Mouse (Mus musculus) hindbrain, embryonic 14.5 days (tissue): ENCODE measurements at regions not wholly inside any gene's neighbourhood (a gene's known extent, or its start where the extent isn't known, plus 50 kb on each side); places are given as distances from the start of the nearest gene placed in this dataset.

ENCODE experiments used
- ATAC-seq: fragments of 200-750 bp; cut with Nextera tagmentation; 2 replicates; pipeline ENCODE4 v1.8.0; 2017; ENCODE audit warnings: moderate number of reproducible peaks, mild to moderate bottlenecking, moderate TSS enrichment, moderate library complexity; ENCODE audit not compliant: low FRiP score
- DNase-seq: peaks from one replicate; pipeline ENCODE4 v3.0.0-alpha.2; 2015; ENCODE audit warnings: low spot score
- H3K27ac ChIP-seq: fragments of 300-500 bp; sonication (generic); 2 replicates; pipeline ENCODE4 v1.5.1; 2014; ENCODE audit warnings: mild to moderate bottlenecking, moderate library complexity
- H3K27me3 ChIP-seq: fragments of 300-500 bp; sonication (generic); 2 replicates; pipeline ENCODE4 v1.6.1; 2014; ENCODE audit warnings: mild to moderate bottlenecking, low read length, mixed read lengths; ENCODE audit not compliant: control insufficient read depth, insufficient read depth
- H3K36me3 ChIP-seq: fragments of 300-500 bp; sonication (generic); replicated peaks from 2 replicates; pipeline ENCODE4 v1.6.1; 2014; ENCODE audit not compliant: control insufficient read depth, insufficient read depth
- H3K4me1 ChIP-seq: fragments of 300-500 bp; sonication (generic); replicated peaks from 2 replicates; pipeline ENCODE4 v1.6.1; 2014; ENCODE audit warnings: antibody characterized with exemption, low read length, mixed read lengths; ENCODE audit not compliant: control insufficient read depth, insufficient read depth
- H3K4me2 ChIP-seq: fragments of 300-500 bp; sonication (generic); replicated peaks from 2 replicates; pipeline ENCODE4 v1.6.1; 2014; ENCODE audit warnings: mild to moderate bottlenecking, moderate library complexity
- H3K4me3 ChIP-seq: fragments of 300-500 bp; sonication (generic); replicated peaks from 2 replicates; pipeline ENCODE4 v1.5.1; 2014; ENCODE audit warnings: mild to moderate bottlenecking, low read length
- H3K9ac ChIP-seq: fragments of 300-500 bp; sonication (generic); 2 replicates; pipeline ENCODE4 v1.6.1; 2014
- H3K9me3 ChIP-seq: fragments of 300-500 bp; sonication (generic); 2 replicates; pipeline ENCODE4 v1.6.1; 2016; ENCODE audit warnings: low read length; ENCODE audit not compliant: control insufficient read depth
- WGBS: fragments of 180-500 bp; shearing (Covaris S2); extraction: QIAGEN DNeasy Blood & Tissue Kit; methylation state at CpG from one replicate; pipeline ENCODE4 v1.1.7; 2014; 5-methylcytosine and 5-hydroxymethylcytosine counted together

DNA sequence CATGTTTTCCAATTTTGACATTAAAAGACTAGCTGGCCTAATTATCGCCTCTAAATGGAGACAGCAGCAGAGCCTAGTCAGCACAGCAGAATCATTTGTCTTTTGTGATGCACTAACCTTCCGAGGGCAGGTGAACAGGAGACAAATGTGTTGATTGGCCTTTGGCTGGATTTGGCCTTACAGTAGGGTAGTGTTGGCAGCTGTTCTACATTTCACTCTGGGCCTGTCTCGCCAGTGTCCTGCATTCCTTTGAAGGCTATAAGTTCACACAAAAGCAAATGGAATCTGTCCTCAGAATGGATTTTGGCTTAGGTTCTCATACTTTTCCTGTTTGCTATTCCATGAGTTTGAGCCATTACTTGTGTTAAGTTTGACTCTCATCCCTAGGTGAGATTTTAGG, 297.9 kb downstream of the C1d start:
- Histone ChIP-seq H3K4me1 (no peaks in the 10 kb centered on the region), H3K36me3 (no peaks in the 10 kb centered on the region), H3K4me3 (no peak overlapping the region), H3K27ac (no peak overlapping the region), H3K9ac (no peak overlapping the region), H3K27me3 (no peaks in the 10 kb centered on the region), H3K4me2 (no peak overlapping the region), H3K9me3 (0 out of 2 replicates have a peak, but pooled peaks cover 8% of the 10 kb centered on the region)
- no peak for DNase-seq
- no peak for ATAC-seq
- WGBS = 70% methylated on average over 3 of the region's 3 CpGs

DNA sequence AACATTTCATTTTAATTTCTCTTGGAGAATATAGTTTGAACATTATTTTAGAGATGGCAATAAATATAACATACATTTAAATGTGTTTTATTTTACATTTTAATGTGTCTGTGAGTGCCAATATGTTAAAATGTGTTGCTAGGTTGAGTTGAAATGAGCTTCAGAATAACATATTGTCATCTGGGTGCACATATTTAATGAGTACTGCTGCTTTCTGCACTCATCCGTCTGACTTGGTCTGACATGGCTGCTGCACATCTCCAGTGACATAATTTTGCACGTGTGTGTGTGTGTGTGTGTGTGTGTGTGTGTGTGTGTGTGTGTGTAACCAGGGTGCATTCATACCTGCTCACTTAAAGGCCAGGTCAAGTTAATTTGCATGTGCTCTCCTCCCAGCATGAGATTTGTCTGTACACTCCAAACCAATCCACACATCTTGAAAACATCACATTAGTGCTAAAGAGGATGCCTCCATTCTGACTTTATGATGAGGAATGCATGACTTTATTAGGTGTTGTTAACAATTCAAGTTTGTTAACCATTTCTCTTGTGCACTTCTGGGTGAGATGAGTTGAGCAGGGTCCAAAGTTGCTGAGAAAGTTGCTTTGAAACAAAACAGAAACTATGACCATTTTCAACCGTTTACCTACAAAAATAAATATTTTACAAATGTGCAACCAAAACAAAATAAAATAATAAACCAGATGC, 334.6 kb downstream of the C1d start:
- Histone ChIP-seq H3K4me3 (no peak overlapping the region), H3K27ac (no peak overlapping the region), H3K36me3 (no peaks in the 10 kb centered on the region), H3K4me2 (no peak overlapping the region), H3K4me1 (no peaks in the 10 kb centered on the region), H3K27me3 (no peaks in the 10 kb centered on the region), H3K9me3 (no peaks in the 10 kb centered on the region), H3K9ac (no peak overlapping the region)
- no peak for DNase-seq
- WGBS = 78% methylated on average over 3 of the region's 3 CpGs
- ATAC-seq = no peak

DNA sequence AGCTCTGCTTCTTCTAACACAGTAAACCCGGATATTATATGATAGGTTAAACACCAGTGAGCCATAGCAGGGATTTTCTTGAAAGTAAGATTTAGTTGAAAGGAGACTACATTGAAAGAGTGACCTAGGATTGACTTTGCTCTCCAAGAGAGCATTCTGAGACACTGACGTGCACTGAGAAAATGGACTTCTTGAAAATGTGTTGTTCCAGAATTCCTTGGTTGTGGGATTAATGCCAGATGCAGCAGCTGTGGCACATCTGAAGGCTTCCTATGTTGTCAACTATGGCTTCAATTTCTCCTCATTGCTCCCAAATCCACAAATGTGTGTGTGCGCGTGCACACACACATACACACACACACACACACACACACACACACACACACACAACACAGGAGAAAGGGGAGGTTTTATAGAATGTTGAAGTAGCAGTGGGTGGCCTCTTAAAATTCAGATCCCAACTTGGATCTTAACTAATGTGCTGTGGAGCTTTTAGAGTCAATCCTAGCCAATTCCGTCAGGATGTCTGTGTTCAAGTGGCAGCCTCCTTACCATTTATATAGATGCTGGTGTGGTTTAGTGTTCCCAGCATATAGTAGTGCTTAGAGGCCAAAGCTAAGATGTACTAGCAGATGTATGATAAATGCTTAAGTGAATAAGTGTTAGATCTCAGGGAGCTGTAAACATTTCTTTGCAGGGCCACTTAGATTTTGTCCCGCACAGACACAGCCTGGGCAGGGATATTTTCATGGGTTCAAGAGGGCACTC, 346.5 kb downstream of the C1d start:
- Histone ChIP-seq H3K9ac (no peak overlapping the region), H3K9me3 (no peaks in the 10 kb centered on the region), H3K4me2 (no peak overlapping the region), H3K36me3 (no peaks in the 10 kb centered on the region), H3K27me3 (no peaks in the 10 kb centered on the region), H3K4me1 (no peaks in the 10 kb centered on the region), H3K27ac (no peak overlapping the region), H3K4me3 (no peak overlapping the region)
- ATAC-seq (no peak), DNase-seq (no peak)
- 79% methylated on average over 6 of the region's 6 CpGs for WGBS

DNA sequence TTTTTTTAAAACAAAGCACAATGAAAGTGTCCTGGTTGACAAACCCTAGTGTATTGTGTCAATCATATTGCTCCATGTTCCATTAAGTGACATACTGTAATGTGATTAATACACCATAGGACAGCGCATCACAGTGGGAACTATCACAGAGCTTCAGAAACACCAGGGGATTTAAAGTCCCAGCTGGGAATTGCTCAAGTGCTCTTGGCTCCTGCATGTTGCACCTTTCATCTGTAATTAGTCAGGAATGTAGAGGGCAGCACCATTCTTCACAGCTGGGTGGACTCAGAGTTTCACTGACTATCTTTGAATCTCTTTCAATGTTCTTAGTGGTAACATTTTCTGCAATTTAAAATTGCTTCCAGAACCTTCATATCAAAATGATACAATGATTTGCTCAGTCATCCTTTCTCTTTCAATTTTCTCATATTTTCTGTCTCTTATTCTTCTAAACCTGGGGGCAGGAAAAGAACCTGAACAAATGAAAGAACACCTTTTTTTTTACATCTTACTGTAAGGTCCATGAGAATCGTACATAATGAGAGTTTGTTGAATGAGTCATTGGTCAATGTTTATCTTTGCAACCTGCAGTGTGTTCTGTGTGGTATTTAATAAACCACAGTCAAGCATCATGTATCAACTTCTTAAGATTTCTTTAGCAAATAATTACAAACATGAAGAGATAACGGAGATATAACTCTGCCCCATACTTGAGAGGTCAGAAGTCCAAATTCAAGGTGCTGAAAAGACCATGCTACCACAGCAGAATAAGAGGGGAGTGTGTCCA, 333.0 kb downstream of the Etaa1 start:
- no peaks in the 10 kb centered on the region for H3K27me3 ChIP-seq
- H3K9ac ChIP-seq = no peak overlapping the region
- no peaks in the 10 kb centered on the region for H3K4me1 ChIP-seq
- no peak for DNase-seq
- H3K27ac ChIP-seq = no peak overlapping the region
- H3K4me3 ChIP-seq = no peak overlapping the region
- no peaks in the 10 kb centered on the region for H3K9me3 ChIP-seq
- WGBS = 87% methylated on average over 3 of the region's 3 CpGs
- H3K4me2 ChIP-seq = no peak overlapping the region
- no peak for ATAC-seq
- H3K36me3 ChIP-seq = no peaks in the 10 kb centered on the region

DNA sequence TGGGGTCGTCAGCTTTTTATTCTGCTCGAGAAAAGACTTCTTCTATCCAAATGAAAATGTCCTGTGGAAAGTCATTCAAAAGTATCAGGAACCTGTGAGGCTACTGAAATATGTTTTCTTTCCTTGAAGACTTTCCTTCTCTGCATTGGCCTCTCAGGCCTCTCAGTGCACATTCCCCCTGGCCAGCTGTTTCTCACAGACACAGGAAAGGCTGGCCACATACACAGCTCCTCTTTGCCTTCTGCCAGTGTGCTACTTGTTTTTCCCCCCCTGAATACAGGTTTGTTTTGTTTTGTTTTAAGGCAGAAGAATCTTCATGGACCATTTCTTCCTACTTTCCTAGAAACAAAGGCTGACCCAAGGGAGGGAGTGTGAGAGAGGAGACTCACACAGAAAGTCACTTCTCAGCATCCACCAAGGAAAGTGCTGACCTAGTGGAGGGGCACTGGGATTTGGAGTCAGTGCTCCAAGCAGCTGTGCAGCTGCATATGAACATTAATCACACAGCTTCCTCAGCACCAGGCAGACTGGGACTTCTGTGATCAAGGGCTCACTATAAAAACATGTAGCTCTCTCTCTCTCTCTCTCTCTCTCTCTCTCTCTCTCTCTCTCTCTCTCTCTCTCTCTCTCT, 324.0 kb downstream of the Etaa1 start:
- H3K9ac ChIP-seq = no peak overlapping the region
- H3K4me2 ChIP-seq = no peak overlapping the region
- H3K4me1 ChIP-seq = no peaks in the 10 kb centered on the region
- H3K9me3 ChIP-seq = no peaks in the 10 kb centered on the region
- no peaks in the 10 kb centered on the region for H3K36me3 ChIP-seq
- 77% methylated on average over 2 of the region's 2 CpGs for WGBS
- H3K4me3 ChIP-seq = no peak overlapping the region
- DNase-seq = no peak
- no peak overlapping the region for H3K27ac ChIP-seq
- H3K27me3 ChIP-seq = no peaks in the 10 kb centered on the region
- no peak for ATAC-seq

DNA sequence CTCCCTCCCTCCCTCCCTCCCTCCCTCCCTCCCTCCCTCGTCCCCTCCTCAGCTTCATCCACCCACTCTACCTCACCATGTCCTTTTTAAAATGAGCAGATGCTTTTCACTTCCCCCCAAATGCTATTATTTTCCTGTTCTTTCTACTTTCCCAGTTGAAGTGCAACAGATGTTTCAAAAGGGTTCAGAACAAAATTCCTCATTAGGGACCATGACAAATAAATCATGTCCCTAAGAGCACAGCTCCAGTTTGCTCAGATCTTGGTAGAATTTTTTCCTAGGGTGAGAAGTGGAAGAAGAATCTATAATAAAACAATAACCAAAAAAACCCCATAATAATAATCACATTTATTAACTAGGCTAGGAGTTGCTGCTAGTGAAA, 323.5 kb downstream of the Etaa1 start:
- ATAC-seq (no peak), DNase-seq (no peak)
- Histone ChIP-seq H3K4me1 (no peaks in the 10 kb centered on the region), H3K9ac (no peak overlapping the region), H3K9me3 (no peaks in the 10 kb centered on the region), H3K27ac (no peak overlapping the region), H3K36me3 (no peaks in the 10 kb centered on the region), H3K27me3 (no peaks in the 10 kb centered on the region), H3K4me2 (no peak overlapping the region), H3K4me3 (no peak overlapping the region)
- whole genome bisulfite sequencing = no CpG with 5 or more reads among the region's 1 CpGs

DNA sequence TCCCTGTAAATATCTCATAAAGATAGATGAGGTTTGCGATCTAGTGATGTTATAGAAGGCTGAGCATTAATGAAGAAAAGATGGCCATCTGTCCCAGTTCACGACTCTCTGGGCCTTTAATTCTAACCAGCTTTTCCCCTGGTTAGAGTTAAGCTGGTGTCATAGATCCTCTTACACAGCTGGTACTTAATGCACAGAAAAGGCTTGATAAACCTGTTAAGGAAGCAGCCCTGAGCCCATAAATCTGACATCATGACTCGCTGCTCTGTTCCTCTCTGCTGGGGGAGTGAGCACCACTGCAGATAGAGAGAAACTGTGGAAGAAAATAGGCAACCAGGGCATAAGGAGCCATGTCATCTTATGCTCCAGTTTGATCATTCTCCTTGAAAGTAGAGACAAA, 316.5 kb downstream of the Etaa1 start:
- DNase-seq (no peak), ATAC-seq (no peak)
- Histone ChIP-seq H3K9ac (no peak overlapping the region), H3K4me2 (no peak overlapping the region), H3K36me3 (no peaks in the 10 kb centered on the region), H3K4me3 (no peak overlapping the region), H3K27ac (no peak overlapping the region), H3K4me1 (no peaks in the 10 kb centered on the region), H3K9me3 (no peaks in the 10 kb centered on the region), H3K27me3 (no peaks in the 10 kb centered on the region)
- WGBS = 67% methylated on average over 3 of the region's 3 CpGs

DNA sequence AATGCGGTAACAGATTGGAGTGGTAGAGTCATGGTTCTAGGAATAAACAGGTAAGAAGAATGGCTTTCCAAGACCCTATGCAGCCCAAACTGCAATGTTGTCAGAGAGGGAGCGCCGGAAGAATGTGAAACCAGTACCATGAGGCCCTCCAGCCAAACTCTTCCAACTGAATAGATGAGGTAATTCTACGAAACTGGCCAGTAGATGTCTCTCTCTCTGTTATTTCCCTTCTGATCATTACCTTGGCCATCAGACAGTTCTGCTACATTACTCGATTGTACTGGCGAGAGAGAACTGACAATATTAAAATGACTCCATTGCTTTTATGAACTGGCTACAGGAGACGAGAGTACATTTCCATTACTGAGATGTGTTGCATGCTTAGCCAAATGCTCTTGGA, 313.8 kb downstream of the Etaa1 start:
- H3K9me3 ChIP-seq = no peaks in the 10 kb centered on the region
- DNase-seq (no peak), ATAC-seq (no peak)
- H3K4me3 ChIP-seq = no peak overlapping the region
- H3K27ac ChIP-seq = no peak overlapping the region
- no peaks in the 10 kb centered on the region for H3K27me3 ChIP-seq
- no peak overlapping the region for H3K4me2 ChIP-seq
- H3K4me1 ChIP-seq = no peaks in the 10 kb centered on the region
- no peak overlapping the region for H3K9ac ChIP-seq
- no peaks in the 10 kb centered on the region for H3K36me3 ChIP-seq
- WGBS = 69% methylated on average over 7 of the region's 7 CpGs

DNA sequence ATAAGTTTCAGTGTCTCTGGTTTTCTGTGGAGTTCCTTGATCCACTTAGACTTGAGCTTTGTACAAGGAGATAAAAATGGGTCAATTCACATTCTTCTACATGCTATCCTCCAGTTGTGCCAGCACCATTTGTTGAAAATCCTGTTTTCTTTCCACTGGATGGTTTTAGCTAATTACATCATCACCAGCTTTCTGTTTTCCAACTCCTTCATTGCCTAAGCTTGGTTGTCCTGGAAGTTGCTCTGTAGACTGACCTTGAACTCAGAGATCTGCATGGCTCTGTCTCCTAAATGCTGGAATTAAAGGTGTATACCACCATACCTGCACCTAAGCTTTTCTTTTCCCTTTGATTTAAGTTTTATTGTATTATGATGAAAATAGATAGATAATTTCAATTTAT, 306.2 kb downstream of the Etaa1 start:
- Histone ChIP-seq H3K36me3 (no peaks in the 10 kb centered on the region), H3K9ac (no peak overlapping the region), H3K4me2 (no peak overlapping the region), H3K4me3 (no peak overlapping the region), H3K27me3 (no peaks in the 10 kb centered on the region), H3K27ac (no peak overlapping the region), H3K4me1 (no peaks in the 10 kb centered on the region), H3K9me3 (no peaks in the 10 kb centered on the region)
- ATAC-seq (no peak), DNase-seq (no peak)
